Mouse (Mus musculus) intestine, embryonic 16.5 days (tissue): Measurements from ENCODE around the gene Nfil3. TPM values are rescaled to one million over a fixed set of nuclear protein-coding genes. Genes with fewer than 3 reads are reported as not detected.
A peak's percentile ranks its signal among the peaks of the same experiment; 100 is the strongest.

Experiments used
- ATAC-seq: fragments of 200-750 bp; cut with Nextera tagmentation; 2 replicates; pipeline ENCODE4 v1.8.0; 2017; ENCODE audit warnings: moderate TSS enrichment, moderate library complexity
- H3K27ac ChIP-seq: fragments of 300-500 bp; sonication (generic); 2 replicates; pipeline ENCODE4 v1.5.1; 2014; ENCODE audit warnings: mild to moderate bottlenecking, low read length
- H3K27me3 ChIP-seq: fragments of 300-500 bp; sonication (generic); replicated peaks from 2 replicates; pipeline ENCODE4 v1.6.1; 2014; ENCODE audit warnings: low read length, control low read depth, mixed read lengths; ENCODE audit not compliant: control insufficient read depth, insufficient read depth
- H3K36me3 ChIP-seq: fragments of 300-500 bp; sonication (generic); 2 replicates; pipeline ENCODE4 v1.6.1; 2014; ENCODE audit warnings: low read length, control low read depth; ENCODE audit not compliant: control insufficient read depth, insufficient read depth
- H3K4me1 ChIP-seq: fragments of 300-500 bp; sonication (generic); 2 replicates; pipeline ENCODE4 v1.6.1; 2014; ENCODE audit warnings: low read length, control low read depth, mixed read lengths; ENCODE audit not compliant: control insufficient read depth, insufficient read depth
- H3K4me2 ChIP-seq: fragments of 300-500 bp; sonication (generic); 2 replicates; pipeline ENCODE4 v1.6.1; 2014; ENCODE audit warnings: low read depth, low read length, control low read depth
- H3K4me3 ChIP-seq: fragments of 300-500 bp; sonication (generic); 2 replicates; pipeline ENCODE4 v1.5.1; 2014; ENCODE audit warnings: mild to moderate bottlenecking, low read length
- H3K9ac ChIP-seq: fragments of 300-500 bp; sonication (generic); 2 replicates; pipeline ENCODE4 v1.6.1; 2014; ENCODE audit warnings: low read depth, low read length
- H3K9me3 ChIP-seq: fragments of 300-500 bp; sonication (generic); 2 replicates; pipeline ENCODE4 v1.6.1; 2016; ENCODE audit warnings: low read length, control low read depth; ENCODE audit not compliant: control insufficient read depth
- whole genome bisulfite sequencing: fragments of 180-500 bp; shearing (Covaris S2); extraction: QIAGEN DNeasy Blood & Tissue Kit; methylation state at CpG from one replicate; pipeline ENCODE4 v1.1.7; 2014; 5-methylcytosine and 5-hydroxymethylcytosine counted together
- polyA plus RNA-seq: library from polyadenylated mRNA; unstranded; fragments of >200 nt; fragmentation: Nextera tagmentation; extraction: Ambion mirVana; gene quantifications from 2 replicates; pipeline ENCODE4 v1.2.1, GENCODE M21; 2015

Nfil3 gene
- polyA plus RNA-seq, 1 experiment from 2014 or later: 28.4 TPM

- peak overlapping the region; percentile 66 for H3K4me3 ChIP-seq
- H3K27ac ChIP-seq: no peak overlapping the region
- H3K4me2 ChIP-seq: peak overlapping the region; percentile 95
- no peaks in the 10 kb centered on the region for H3K36me3 ChIP-seq
- H3K4me1 ChIP-seq: peaks cover 30% of the 10 kb centered on the region
- ATAC-seq: no peak
- WGBS: 39% methylated on average over 4 of the region's 4 CpGs
- no peak overlapping the region; the same call in 1 of the 2 replicates for H3K9ac ChIP-seq
- no peaks in the 10 kb centered on the region for H3K27me3 ChIP-seq
- no peaks in the 10 kb centered on the region for H3K9me3 ChIP-seq
These were observed 3.1 kb downstream of the Nfil3 start for GRCm38 (mm10) chr13:52977757-52978156.

GRCm38 (mm10) chr13:52977221-52977609 is 3.7 kb downstream of the Nfil3 start:
- H3K4me3 ChIP-seq: no peak overlapping the region
- no peak for ATAC-seq

GRCm38 (mm10) chr13:52976510-52977220 is 4.2 kb downstream of the Nfil3 start:
- H3K4me1 ChIP-seq: peaks cover 28% of the 10 kb centered on the region
- peak; percentile 12; the same call in 1 of the 2 replicates for ATAC-seq
- H3K4me2 ChIP-seq: peak overlapping the region; percentile 27
- 45% methylated on average over 16 of the region's 16 CpGs for WGBS
- H3K4me3 ChIP-seq: peak overlapping the region; percentile 9; the same call in 1 of the 2 replicates
- no peaks in the 10 kb centered on the region for H3K9me3 ChIP-seq
- H3K36me3 ChIP-seq: no peaks in the 10 kb centered on the region
- peak overlapping the region; percentile 62 for H3K27ac ChIP-seq
- H3K9ac ChIP-seq: peak overlapping the region; percentile 45; the same call in 1 of the 2 replicates
- no peaks in the 10 kb centered on the region for H3K27me3 ChIP-seq

More at GRCm38 (mm10) chr13:52977221-52977609, 3.7 kb downstream of the Nfil3 start:
- no peaks in the 10 kb centered on the region for H3K27me3 ChIP-seq
- WGBS: 79% methylated on average over 9 of the region's 9 CpGs
- H3K27ac ChIP-seq: peak overlapping the region; percentile 62
- peak overlapping the region; percentile 27; the same call in 1 of the 2 replicates for H3K4me2 ChIP-seq
- no peaks in the 10 kb centered on the region for H3K36me3 ChIP-seq
- 0 out of 2 replicates have a peak overlapping the region, but pooled peaks have one; percentile 45 for H3K9ac ChIP-seq
- H3K4me1 ChIP-seq: peaks cover 28% of the 10 kb centered on the region
- H3K9me3 ChIP-seq: no peaks in the 10 kb centered on the region

- WGBS: 42% methylated on average over 8 of the region's 8 CpGs
- Histone ChIP-seq H3K27me3 (no peaks in the 10 kb centered on the region), H3K36me3 (no peaks in the 10 kb centered on the region), H3K4me2 (peak overlapping the region; percentile 27), H3K4me3 (peak overlapping the region; percentile 9; the same call in 1 of the 2 replicates), H3K9me3 (no peaks in the 10 kb centered on the region), H3K9ac (no peak overlapping the region), H3K27ac (peak overlapping the region; percentile 62), H3K4me1 (peaks cover 29% of the 10 kb centered on the region)
- ATAC-seq: no peak
These were observed 4.8 kb downstream of the Nfil3 start for GRCm38 (mm10) chr13:52976130-52976509.

- H3K27ac ChIP-seq: no peak overlapping the region
- 47% methylated on average over 3 of the region's 3 CpGs for WGBS
- ATAC-seq: peak; percentile 72
These were observed 6.2 kb downstream of the Nfil3 start for GRCm38 (mm10) chr13:52974676-52975075.

GRCm38 (mm10) chr13:52973427-52973826 is 7.4 kb downstream of the Nfil3 start:
- WGBS: 96% methylated on average over 10 of the region's 10 CpGs
- H3K4me1 ChIP-seq: peaks cover 27% of the 10 kb centered on the region
- peaks cover under 1% of the 10 kb centered on the region; the same call in 1 of the 2 replicates for H3K36me3 ChIP-seq
- no peak overlapping the region for H3K9ac ChIP-seq
- no peaks in the 10 kb centered on the region for H3K27me3 ChIP-seq
- H3K4me3 ChIP-seq: no peak overlapping the region
- H3K4me2 ChIP-seq: no peak overlapping the region
- ATAC-seq: no peak
- no peaks in the 10 kb centered on the region for H3K9me3 ChIP-seq
- no peak overlapping the region for H3K27ac ChIP-seq

More at GRCm38 (mm10) chr13:52974676-52975075, 6.2 kb downstream of the Nfil3 start:
- H3K36me3 ChIP-seq: no peaks in the 10 kb centered on the region
- H3K9me3 ChIP-seq: no peaks in the 10 kb centered on the region
- H3K4me2 ChIP-seq: no peak overlapping the region
- no peak overlapping the region for H3K4me3 ChIP-seq
- no peak overlapping the region for H3K9ac ChIP-seq
- no peaks in the 10 kb centered on the region for H3K27me3 ChIP-seq
- H3K4me1 ChIP-seq: peaks cover 29% of the 10 kb centered on the region

- Histone ChIP-seq H3K4me2 (no peak overlapping the region), H3K9me3 (no peaks in the 10 kb centered on the region), H3K9ac (no peak overlapping the region), H3K27ac (no peak overlapping the region), H3K36me3 (peaks cover 8% of the 10 kb centered on the region), H3K4me1 (peaks cover 24% of the 10 kb centered on the region), H3K27me3 (no peaks in the 10 kb centered on the region), H3K4me3 (no peak overlapping the region)
- ATAC-seq: no peak
- 83% methylated on average over 3 of the region's 3 CpGs for WGBS
These were observed 8.2 kb downstream of the Nfil3 start for GRCm38 (mm10) chr13:52972626-52973025.

- Histone ChIP-seq H3K4me2 (no peak overlapping the region), H3K27me3 (no peaks in the 10 kb centered on the region), H3K36me3 (peaks cover 18% of the 10 kb centered on the region), H3K27ac (no peak overlapping the region), H3K4me1 (peaks cover 12% of the 10 kb centered on the region), H3K9me3 (no peaks in the 10 kb centered on the region), H3K4me3 (no peak overlapping the region), H3K9ac (no peak overlapping the region)
- no peak for ATAC-seq
- WGBS: 87% methylated on average over 6 of the region's 6 CpGs
These were observed 10.0 kb downstream of the Nfil3 start for GRCm38 (mm10) chr13:52970876-52971275.

GRCm38 (mm10) chr13:52962922-52963321 is 18.0 kb downstream of the Nfil3 start:
- H3K36me3 ChIP-seq: peaks cover 13% of the 10 kb centered on the region
- H3K4me1 ChIP-seq: no peaks in the 10 kb centered on the region
- H3K27me3 ChIP-seq: no peaks in the 10 kb centered on the region
- no peak overlapping the region for H3K9ac ChIP-seq
- WGBS: 89% methylated on average over 4 of the region's 4 CpGs
- H3K4me2 ChIP-seq: no peak overlapping the region
- no peak for ATAC-seq
- no peaks in the 10 kb centered on the region for H3K9me3 ChIP-seq
- H3K4me3 ChIP-seq: no peak overlapping the region
- H3K27ac ChIP-seq: no peak overlapping the region
